Mouse (Mus musculus) limb, embryonic 13.5 days (tissue): ENCODE measurements around the gene Zfpm1. TPM values are rescaled to one million over a fixed set of nuclear protein-coding genes. Genes with fewer than 3 reads are reported as not detected.

Experiments
- ATAC-seq: fragments of 200-750 bp; cut with Nextera tagmentation; 2 replicates; pipeline ENCODE4 v1.8.0; 2017; ENCODE audit warnings: low read depth, moderate number of reproducible peaks, moderate TSS enrichment; ENCODE audit not compliant: low FRiP score
- H3K27ac ChIP-seq: fragments of 300-500 bp; sonication (generic); 2 replicates; pipeline ENCODE4 v1.5.1; 2015; ENCODE audit warnings: inconsistent platforms, mild to moderate bottlenecking, moderate library complexity
- H3K27me3 ChIP-seq: fragments of 300-500 bp; sonication (generic); 2 replicates; pipeline ENCODE4 v1.6.1; 2015; ENCODE audit warnings: mild to moderate bottlenecking, inconsistent platforms
- H3K36me3 ChIP-seq: fragments of 300-500 bp; sonication (generic); 2 replicates; pipeline ENCODE4 v1.6.1; 2015; ENCODE audit warnings: inconsistent platforms, mild to moderate bottlenecking, moderate library complexity
- H3K4me1 ChIP-seq: fragments of 300-500 bp; sonication (generic); 2 replicates; pipeline ENCODE4 v1.6.1; 2015; ENCODE audit warnings: inconsistent platforms
- H3K4me2 ChIP-seq: fragments of 300-500 bp; sonication (generic); replicated peaks from 2 replicates; pipeline ENCODE4 v1.6.1; 2015; ENCODE audit warnings: inconsistent platforms, mild to moderate bottlenecking, moderate library complexity
- H3K4me3 ChIP-seq: fragments of 300-500 bp; sonication (generic); 2 replicates; pipeline ENCODE4 v1.5.1; 2015; ENCODE audit warnings: moderate library complexity, mild to moderate bottlenecking, inconsistent platforms
- H3K9ac ChIP-seq: fragments of 300-500 bp; sonication (generic); 2 replicates; pipeline ENCODE4 v1.6.1; 2015; ENCODE audit warnings: mild to moderate bottlenecking, inconsistent platforms
- H3K9me3 ChIP-seq: fragments of 300-500 bp; sonication (generic); 2 replicates; pipeline ENCODE4 v1.6.1; 2016; ENCODE audit warnings: inconsistent platforms
- WGBS: fragments of 180-500 bp; shearing (Covaris S2); methylation state at CpG from one replicate; pipeline ENCODE4 v1.1.7; 2015; 5-methylcytosine and 5-hydroxymethylcytosine counted together
- polyA plus RNA-seq: library from polyadenylated mRNA; unstranded; fragments of >200 nt; fragmentation: Nextera tagmentation; extraction: Ambion mirVana; gene quantifications from 2 replicates; pipeline ENCODE4 v1.2.1, GENCODE M21; 2015

Zfpm1 gene
- polyA plus RNA-seq, 1 experiment from 2014 or later = 0.80 TPM

- H3K9me3 ChIP-seq = no peaks in the 10 kb centered on the region
- H3K4me1 ChIP-seq = peaks cover 5% of the 10 kb centered on the region; the same call in 1 of the 2 replicates
- H3K36me3 ChIP-seq = peaks cover 8% of the 10 kb centered on the region; the same call in 1 of the 2 replicates
- H3K9ac ChIP-seq = no peak overlapping the region
- H3K27me3 ChIP-seq = peaks cover 19% of the 10 kb centered on the region
- H3K4me3 ChIP-seq = no peak overlapping the region
- H3K27ac ChIP-seq = no peak overlapping the region
- H3K4me2 ChIP-seq = no peak overlapping the region
- no peak for ATAC-seq
- WGBS = 53% methylated on average over 9 of the region's 9 CpGs
Measured at GRCm38 (mm10) chr8:122260755-122261154, 21.2 kb upstream of the Zfpm1 start.

GRCm38 (mm10) chr8:122262835-122263234 lies 19.1 kb upstream of the Zfpm1 start:
- 66% methylated on average over 16 of the region's 16 CpGs for WGBS
- Histone ChIP-seq H3K9ac (no peak overlapping the region), H3K4me3 (no peak overlapping the region), H3K4me1 (no peaks in the 10 kb centered on the region), H3K27me3 (peaks cover 15% of the 10 kb centered on the region), H3K27ac (no peak overlapping the region), H3K4me2 (no peak overlapping the region), H3K36me3 (peaks cover 8% of the 10 kb centered on the region; the same call in 1 of the 2 replicates), H3K9me3 (no peaks in the 10 kb centered on the region)
- no peak for ATAC-seq

GRCm38 (mm10) chr8:122264243-122264642 lies 17.7 kb upstream of the Zfpm1 start:
- Histone ChIP-seq H3K4me2 (no peak overlapping the region), H3K4me1 (peaks cover 5% of the 10 kb centered on the region), H3K36me3 (peaks cover 8% of the 10 kb centered on the region; the same call in 1 of the 2 replicates), H3K27me3 (peaks cover 21% of the 10 kb centered on the region), H3K9ac (no peak overlapping the region), H3K27ac (no peak overlapping the region), H3K4me3 (no peak overlapping the region), H3K9me3 (no peaks in the 10 kb centered on the region)
- ATAC-seq = no peak
- 37% methylated on average over 9 of the region's 9 CpGs for WGBS

- H3K4me3 ChIP-seq = no peak overlapping the region
- peaks cover 3% of the 10 kb centered on the region; the same call in 1 of the 2 replicates for H3K36me3 ChIP-seq
- ATAC-seq = no peak
- H3K4me1 ChIP-seq = peaks cover 9% of the 10 kb centered on the region
- H3K27ac ChIP-seq = no peak overlapping the region
- H3K27me3 ChIP-seq = peaks cover 31% of the 10 kb centered on the region
- no peaks in the 10 kb centered on the region for H3K9me3 ChIP-seq
- H3K4me2 ChIP-seq = no peak overlapping the region
- no peak overlapping the region for H3K9ac ChIP-seq
- WGBS = 79% methylated on average over 8 of the region's 8 CpGs
Measured at GRCm38 (mm10) chr8:122265522-122265921, 16.4 kb upstream of the Zfpm1 start.

GRCm38 (mm10) chr8:122266867-122267266 lies 15.1 kb upstream of the Zfpm1 start:
- 56% methylated on average over 13 of the region's 13 CpGs for WGBS
- peaks cover 36% of the 10 kb centered on the region for H3K27me3 ChIP-seq
- H3K4me2 ChIP-seq = no peak overlapping the region
- H3K9me3 ChIP-seq = no peaks in the 10 kb centered on the region
- no peak overlapping the region for H3K4me3 ChIP-seq
- H3K27ac ChIP-seq = no peak overlapping the region
- H3K36me3 ChIP-seq = no peaks in the 10 kb centered on the region; the same call in 1 of the 2 replicates
- H3K9ac ChIP-seq = 0 out of 2 replicates have a peak overlapping the region, but pooled peaks have one; percentile 27
- H3K4me1 ChIP-seq = peaks cover 9% of the 10 kb centered on the region
- ATAC-seq = no peak

GRCm38 (mm10) chr8:122268861-122269260 lies 13.1 kb upstream of the Zfpm1 start:
- Histone ChIP-seq H3K4me1 (peaks cover 18% of the 10 kb centered on the region), H3K27me3 (peaks cover 31% of the 10 kb centered on the region), H3K9me3 (no peaks in the 10 kb centered on the region), H3K9ac (peak overlapping the region; percentile 62), H3K36me3 (no peaks in the 10 kb centered on the region), H3K4me2 (peak overlapping the region; percentile 71), H3K27ac (no peak overlapping the region), H3K4me3 (peak overlapping the region; percentile 46)
- 60% methylated on average over 24 of the region's 24 CpGs for WGBS
- no peak for ATAC-seq

- H3K36me3 ChIP-seq = no peaks in the 10 kb centered on the region
- peaks cover 31% of the 10 kb centered on the region for H3K27me3 ChIP-seq
- WGBS = 4% methylated on average over 19 of the region's 21 CpGs
- peak; percentile 38; the same call in 1 of the 2 replicates for ATAC-seq
- H3K4me3 ChIP-seq = peak overlapping the region; percentile 46
- peaks cover 22% of the 10 kb centered on the region for H3K4me1 ChIP-seq
- H3K9ac ChIP-seq = peak overlapping the region; percentile 62
- peak overlapping the region; percentile 71 for H3K4me2 ChIP-seq
- H3K9me3 ChIP-seq = no peaks in the 10 kb centered on the region
- H3K27ac ChIP-seq = no peak overlapping the region
Measured at GRCm38 (mm10) chr8:122269404-122269803, 12.5 kb upstream of the Zfpm1 start.

- Histone ChIP-seq H3K36me3 (no peaks in the 10 kb centered on the region), H3K9me3 (no peaks in the 10 kb centered on the region), H3K4me1 (peaks cover 22% of the 10 kb centered on the region), H3K27me3 (peaks cover 31% of the 10 kb centered on the region), H3K4me2 (no peak overlapping the region), H3K9ac (no peak overlapping the region), H3K4me3 (no peak overlapping the region), H3K27ac (no peak overlapping the region)
- ATAC-seq = no peak
- 79% methylated on average over 7 of the region's 7 CpGs for WGBS
Measured at GRCm38 (mm10) chr8:122270555-122270954, 11.4 kb upstream of the Zfpm1 start.

GRCm38 (mm10) chr8:122273152-122273551 lies 8.8 kb upstream of the Zfpm1 start:
- no peaks in the 10 kb centered on the region for H3K9me3 ChIP-seq
- peak; percentile 58; the same call in 1 of the 2 replicates for ATAC-seq

GRCm38 (mm10) chr8:122273826-122274225 lies 8.1 kb upstream of the Zfpm1 start:
- WGBS = 43% methylated on average over 7 of the region's 7 CpGs

More at GRCm38 (mm10) chr8:122273152-122273551, 8.8 kb upstream of the Zfpm1 start:
- Histone ChIP-seq H3K4me2 (no peak overlapping the region), H3K27me3 (peaks cover 25% of the 10 kb centered on the region), H3K9ac (no peak overlapping the region), H3K4me1 (peaks cover 22% of the 10 kb centered on the region), H3K27ac (no peak overlapping the region), H3K36me3 (no peaks in the 10 kb centered on the region), H3K4me3 (no peak overlapping the region)
- WGBS = 4% methylated on average over 5 of the region's 5 CpGs

GRCm38 (mm10) chr8:122274651-122275391 lies 7.1 kb upstream of the Zfpm1 start:
- Histone ChIP-seq H3K4me2 (no peak overlapping the region), H3K27me3 (peaks cover 18% of the 10 kb centered on the region), H3K27ac (no peak overlapping the region), H3K4me1 (peaks cover 13% of the 10 kb centered on the region; the same call in 1 of the 2 replicates), H3K36me3 (no peaks in the 10 kb centered on the region), H3K9me3 (no peaks in the 10 kb centered on the region), H3K9ac (no peak overlapping the region), H3K4me3 (no peak overlapping the region)
- 79% methylated on average over 11 of the region's 11 CpGs for WGBS
- ATAC-seq = no peak

More at GRCm38 (mm10) chr8:122273826-122274225, 8.1 kb upstream of the Zfpm1 start:
- no peak overlapping the region for H3K9ac ChIP-seq
- H3K4me2 ChIP-seq = no peak overlapping the region
- peaks cover 22% of the 10 kb centered on the region for H3K27me3 ChIP-seq
- no peak for ATAC-seq
- no peaks in the 10 kb centered on the region for H3K36me3 ChIP-seq
- peaks cover 20% of the 10 kb centered on the region for H3K4me1 ChIP-seq
- no peak overlapping the region for H3K27ac ChIP-seq
- no peak overlapping the region for H3K4me3 ChIP-seq
- no peaks in the 10 kb centered on the region for H3K9me3 ChIP-seq

- Histone ChIP-seq H3K4me2 (no peak overlapping the region), H3K4me3 (no peak overlapping the region), H3K9me3 (no peaks in the 10 kb centered on the region), H3K27me3 (peaks cover 3% of the 10 kb centered on the region; the same call in 1 of the 2 replicates), H3K36me3 (no peaks in the 10 kb centered on the region), H3K27ac (no peak overlapping the region), H3K4me1 (peaks cover 24% of the 10 kb centered on the region), H3K9ac (no peak overlapping the region)
- no peak for ATAC-seq
- 92% methylated on average over 5 of the region's 5 CpGs for WGBS
Measured at GRCm38 (mm10) chr8:122276308-122276707, 5.6 kb upstream of the Zfpm1 start.
